Mouse (Mus musculus) hindbrain, embryonic 13.5 days (tissue): ENCODE measurements at regions not wholly inside any gene's neighbourhood (a gene's known extent, or its start where the extent isn't known, plus 50 kb on each side); places are given as distances from the start of the nearest gene placed in this dataset.

Experiments
- ATAC-seq: fragments of 200-750 bp; cut with Nextera tagmentation; 2 replicates; pipeline ENCODE4 v1.8.0; 2017; ENCODE audit warnings: moderate TSS enrichment; ENCODE audit not compliant: low FRiP score
- H3K27ac ChIP-seq: fragments of 300-500 bp; sonication (generic); 2 replicates; pipeline ENCODE4 v1.5.1; 2015; ENCODE audit warnings: inconsistent platforms, mild to moderate bottlenecking, moderate library complexity
- H3K27me3 ChIP-seq: fragments of 300-500 bp; sonication (generic); 2 replicates; pipeline ENCODE4 v1.6.1; 2015; ENCODE audit warnings: mild to moderate bottlenecking, inconsistent platforms
- H3K36me3 ChIP-seq: fragments of 300-500 bp; sonication (generic); 2 replicates; pipeline ENCODE4 v1.6.1; 2015; ENCODE audit warnings: mild to moderate bottlenecking, inconsistent platforms
- H3K4me1 ChIP-seq: fragments of 300-500 bp; sonication (generic); replicated peaks from 2 replicates; pipeline ENCODE4 v1.6.1; 2015; ENCODE audit warnings: inconsistent platforms
- H3K4me2 ChIP-seq: fragments of 300-500 bp; sonication (generic); 2 replicates; pipeline ENCODE4 v1.6.1; 2015; ENCODE audit warnings: inconsistent platforms, mild to moderate bottlenecking, moderate library complexity
- H3K4me3 ChIP-seq: fragments of 300-500 bp; sonication (generic); 2 replicates; pipeline ENCODE4 v1.5.1; 2015; ENCODE audit warnings: mild to moderate bottlenecking, inconsistent platforms
- H3K9ac ChIP-seq: fragments of 300-500 bp; sonication (generic); 2 replicates; pipeline ENCODE4 v1.6.1; 2015; ENCODE audit warnings: mild to moderate bottlenecking, inconsistent platforms
- H3K9me3 ChIP-seq: fragments of 300-500 bp; sonication (generic); 2 replicates; pipeline ENCODE4 v1.6.1; 2016; ENCODE audit warnings: inconsistent platforms
- WGBS: fragments of 180-500 bp; shearing (Covaris S2); methylation state at CpG from one replicate; pipeline ENCODE4 v1.1.7; 2015; 5-methylcytosine and 5-hydroxymethylcytosine counted together

DNA sequence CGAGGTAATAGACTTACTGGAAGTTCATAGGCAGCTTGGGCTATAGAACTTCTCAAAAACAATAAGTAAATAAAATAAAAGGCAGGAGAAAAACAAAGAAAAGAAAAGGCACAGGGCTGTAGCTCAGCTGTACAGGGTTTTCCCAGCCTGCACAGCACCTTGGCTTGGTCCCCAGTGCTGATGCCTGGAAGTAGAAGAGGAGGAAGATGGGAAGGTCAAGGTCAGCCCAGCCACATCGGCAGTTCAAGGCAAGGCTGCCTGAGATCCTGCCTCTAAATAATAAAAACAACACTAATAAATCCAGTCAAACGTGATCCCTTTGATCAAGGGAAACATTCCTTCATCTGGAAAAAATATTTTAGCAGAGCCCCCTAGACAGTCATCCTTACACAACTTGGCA is 103.1 kb downstream of the Cenpf start:
- Histone ChIP-seq H3K4me1 (no peaks in the 10 kb centered on the region), H3K9me3 (0 out of 2 replicates have a peak, but pooled peaks cover 4% of the 10 kb centered on the region), H3K27ac (no peak overlapping the region), H3K9ac (no peak overlapping the region), H3K27me3 (no peaks in the 10 kb centered on the region), H3K4me3 (no peak overlapping the region), H3K4me2 (no peak overlapping the region), H3K36me3 (no peaks in the 10 kb centered on the region)
- 85% methylated on average over 3 of the region's 3 CpGs for WGBS
- ATAC-seq, result no peak

DNA sequence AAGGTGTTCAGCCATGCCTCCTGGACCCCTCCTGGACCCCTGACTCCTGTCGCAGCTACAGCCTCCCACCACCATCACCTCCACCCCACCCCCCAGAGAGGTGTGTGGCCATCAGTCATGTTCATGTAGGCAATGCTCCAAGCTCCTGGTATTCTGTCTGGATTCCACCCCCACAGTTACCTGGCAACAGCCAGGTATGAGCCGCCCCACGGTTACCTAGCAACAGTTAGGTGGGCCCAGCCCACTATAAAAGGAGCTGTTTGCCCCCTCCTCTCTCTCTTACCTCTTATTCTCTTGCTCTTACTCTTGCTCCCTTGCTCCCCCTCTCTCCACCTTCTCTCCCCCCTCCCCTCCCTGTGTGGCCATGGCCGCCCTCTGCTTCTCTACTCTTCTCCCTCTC is 106.5 kb downstream of the Cenpf start:
- Histone ChIP-seq H3K36me3 (no peaks in the 10 kb centered on the region), H3K9ac (no peak overlapping the region), H3K27ac (no peak overlapping the region), H3K4me1 (no peaks in the 10 kb centered on the region), H3K4me3 (no peak overlapping the region), H3K4me2 (no peak overlapping the region), H3K27me3 (no peaks in the 10 kb centered on the region), H3K9me3 (no peaks in the 10 kb centered on the region)
- no peak for ATAC-seq
- 83% methylated on average over 4 of the region's 4 CpGs for WGBS

DNA sequence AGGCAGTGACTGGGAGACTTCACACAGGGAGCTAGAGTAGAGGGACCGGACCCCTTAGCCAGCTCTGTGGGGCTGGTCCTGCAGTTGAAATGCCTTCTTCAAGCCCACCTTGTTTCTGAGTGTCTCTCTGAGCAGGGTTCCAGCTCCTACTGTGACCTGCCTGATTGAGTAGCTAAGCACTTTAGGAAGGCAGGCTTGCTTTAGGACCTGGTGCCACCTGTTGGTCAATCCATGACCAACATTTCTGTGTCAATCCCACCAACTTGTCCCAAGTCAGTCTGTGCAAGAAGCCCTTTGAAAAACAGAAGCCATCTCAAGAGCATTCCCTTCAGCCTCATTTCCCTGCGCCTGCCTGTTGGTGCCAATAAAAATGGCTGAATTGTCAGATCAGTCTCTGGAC is 108.5 kb downstream of the Cenpf start:
- Histone ChIP-seq H3K9ac (no peak overlapping the region), H3K9me3 (no peaks in the 10 kb centered on the region), H3K4me3 (no peak overlapping the region), H3K36me3 (no peaks in the 10 kb centered on the region), H3K27ac (no peak overlapping the region), H3K27me3 (no peaks in the 10 kb centered on the region), H3K4me1 (no peaks in the 10 kb centered on the region), H3K4me2 (no peak overlapping the region)
- WGBS, result 82% methylated on average over 2 of the region's 2 CpGs
- ATAC-seq, result no peak

GRCm38 (mm10) chr1:189576311-189577002 is 111.4 kb downstream of the Cenpf start:
- Histone ChIP-seq H3K27ac (no peak overlapping the region; the same call in 1 of the 2 replicates), H3K9ac (no peak overlapping the region), H3K36me3 (no peaks in the 10 kb centered on the region), H3K27me3 (no peaks in the 10 kb centered on the region), H3K4me1 (no peaks in the 10 kb centered on the region), H3K4me2 (no peak overlapping the region), H3K9me3 (no peaks in the 10 kb centered on the region), H3K4me3 (no peak overlapping the region)
- 67% methylated on average over 11 of the region's 11 CpGs for WGBS
- no peak for ATAC-seq

DNA sequence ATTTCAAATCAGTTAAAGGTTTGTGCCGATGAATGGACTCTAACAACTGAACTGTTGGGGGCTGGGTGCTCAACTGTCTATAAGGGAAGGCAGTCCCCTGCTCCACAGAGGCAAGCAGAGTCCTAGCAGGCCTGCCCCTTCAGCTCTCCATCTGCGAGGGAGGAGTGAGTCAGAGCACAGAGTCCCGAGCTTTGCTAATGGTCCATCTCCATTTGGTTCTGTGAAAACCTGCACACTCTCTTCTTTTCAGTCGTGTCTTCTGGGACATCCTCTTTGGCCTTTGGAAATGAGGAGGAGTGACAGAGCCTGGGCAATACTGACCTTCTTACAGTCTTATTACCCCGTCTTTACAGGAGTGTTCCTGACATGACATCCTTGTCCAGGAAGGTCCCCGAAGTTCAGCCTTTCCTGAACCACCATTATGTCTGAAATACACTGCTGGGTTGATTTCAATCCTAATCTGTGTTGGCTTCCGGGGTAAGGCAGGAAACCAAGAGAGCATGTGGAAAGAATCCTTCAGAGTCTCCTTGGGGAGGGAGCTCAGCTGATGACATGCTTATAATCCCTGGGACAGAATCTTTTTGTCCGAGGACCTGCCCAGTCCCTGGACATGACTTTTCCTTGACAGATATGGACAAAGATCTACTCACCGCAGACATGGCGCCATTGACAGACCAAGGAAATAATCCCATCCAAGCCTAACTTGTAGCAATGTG is 112.2 kb downstream of the Cenpf start:
- no peak for ATAC-seq
- H3K9ac ChIP-seq, result no peak overlapping the region
- no peaks in the 10 kb centered on the region for H3K9me3 ChIP-seq
- no peak overlapping the region; the same call in 1 of the 2 replicates for H3K27ac ChIP-seq
- H3K4me2 ChIP-seq, result no peak overlapping the region
- WGBS, result 92% methylated on average over 10 of the region's 10 CpGs
- no peaks in the 10 kb centered on the region for H3K27me3 ChIP-seq
- H3K4me1 ChIP-seq, result no peaks in the 10 kb centered on the region
- no peak overlapping the region for H3K4me3 ChIP-seq
- H3K36me3 ChIP-seq, result no peaks in the 10 kb centered on the region

DNA sequence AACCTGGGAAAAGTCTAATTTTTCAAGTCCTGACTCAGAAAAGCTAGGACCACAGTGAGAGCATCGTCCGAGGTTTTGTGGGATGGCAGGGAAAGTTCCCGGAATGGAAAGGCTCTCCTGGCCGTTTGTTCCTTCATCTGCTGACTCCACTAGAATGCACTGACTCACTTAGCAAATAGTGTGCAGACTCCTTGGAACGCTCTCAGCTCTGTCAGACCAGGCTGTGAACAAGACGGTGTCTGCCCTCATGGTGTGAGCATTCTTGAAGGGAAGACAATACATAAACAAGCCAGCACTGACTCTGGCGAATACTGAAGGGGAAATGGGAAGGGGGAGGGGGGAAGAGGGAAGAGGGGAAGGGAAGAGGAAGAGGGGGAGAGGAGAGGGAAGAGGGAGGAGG is 121.4 kb downstream of the Cenpf start:
- Histone ChIP-seq H3K4me2 (no peak overlapping the region), H3K4me3 (no peak overlapping the region), H3K36me3 (no peaks in the 10 kb centered on the region), H3K9ac (no peak overlapping the region), H3K27me3 (no peaks in the 10 kb centered on the region), H3K9me3 (no peaks in the 10 kb centered on the region), H3K27ac (no peak overlapping the region), H3K4me1 (no peaks in the 10 kb centered on the region)
- WGBS, result 47% methylated on average over 7 of the region's 7 CpGs
- no peak for ATAC-seq

DNA sequence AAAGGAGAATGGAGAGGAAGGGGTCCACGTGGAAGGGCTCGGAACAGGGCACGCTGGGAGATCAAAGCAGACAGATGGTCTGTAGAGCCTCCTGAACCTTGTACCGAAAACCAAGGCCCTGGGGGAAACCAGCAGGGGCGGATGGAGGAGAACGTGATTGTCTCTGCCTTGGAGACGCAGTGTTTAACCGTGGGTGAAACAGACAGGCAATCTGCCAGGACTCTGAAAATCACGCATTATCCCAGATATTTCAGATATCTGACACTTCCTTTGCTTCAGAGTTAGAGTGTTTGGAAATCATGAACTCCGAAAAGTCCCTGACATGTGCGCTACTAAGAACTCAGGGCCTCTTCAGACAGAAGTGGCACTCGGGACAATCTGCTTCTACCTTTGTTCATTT is 126.1 kb downstream of the Cenpf start:
- no peaks in the 10 kb centered on the region for H3K9me3 ChIP-seq
- no peak overlapping the region for H3K4me3 ChIP-seq
- no peaks in the 10 kb centered on the region for H3K27me3 ChIP-seq
- H3K4me1 ChIP-seq, result no peaks in the 10 kb centered on the region
- H3K9ac ChIP-seq, result no peak overlapping the region
- no peak for ATAC-seq
- 85% methylated on average over 12 of the region's 12 CpGs for WGBS
- H3K4me2 ChIP-seq, result no peak overlapping the region
- H3K27ac ChIP-seq, result no peak overlapping the region
- H3K36me3 ChIP-seq, result no peaks in the 10 kb centered on the region

DNA sequence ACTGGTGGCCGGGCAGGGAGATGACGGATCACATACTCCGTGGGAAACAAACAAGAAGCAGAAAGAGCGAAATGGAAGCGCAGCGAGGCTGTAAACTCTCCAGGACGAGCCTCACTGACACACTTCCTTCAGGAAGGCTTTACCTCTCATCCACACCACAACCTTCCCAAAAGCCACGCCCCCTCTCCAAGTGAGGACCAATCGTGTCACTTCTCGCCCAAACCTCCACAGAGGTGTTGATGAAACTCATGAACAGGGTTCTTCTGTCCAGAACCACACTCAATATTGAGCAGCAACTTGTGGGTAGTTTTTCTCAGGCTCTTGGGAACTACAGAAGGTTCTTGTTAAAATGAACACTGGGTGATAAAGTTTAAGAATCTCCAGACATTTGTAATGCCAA is 127.3 kb downstream of the Cenpf start:
- ATAC-seq, result no peak
- Histone ChIP-seq H3K9me3 (no peaks in the 10 kb centered on the region), H3K4me3 (no peak overlapping the region), H3K4me1 (no peaks in the 10 kb centered on the region), H3K4me2 (no peak overlapping the region), H3K9ac (no peak overlapping the region), H3K27ac (no peak overlapping the region), H3K27me3 (no peaks in the 10 kb centered on the region), H3K36me3 (no peaks in the 10 kb centered on the region)
- 43% methylated on average over 10 of the region's 10 CpGs for WGBS

DNA sequence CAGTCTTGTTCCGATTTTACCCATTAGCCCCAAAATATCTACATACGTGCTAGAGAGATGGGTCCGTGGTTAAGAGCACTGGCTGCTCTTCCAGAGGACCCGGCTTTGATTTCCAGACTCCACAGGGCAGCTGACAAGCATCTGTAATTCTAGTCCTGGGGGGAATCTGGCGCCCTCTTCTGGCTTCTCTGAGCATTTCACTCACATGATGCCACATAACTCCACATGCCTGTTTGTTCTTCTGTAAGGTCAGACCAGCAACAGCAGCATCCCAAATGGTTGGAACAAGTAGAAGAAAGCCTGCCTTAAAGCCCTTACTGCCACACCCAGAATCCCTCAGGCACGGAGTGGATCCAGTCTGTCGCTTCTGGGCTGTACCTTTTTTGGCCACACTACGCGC is 137.0 kb downstream of the Cenpf start:
- WGBS, result 89% methylated on average over 9 of the region's 9 CpGs
- Histone ChIP-seq H3K4me1 (no peaks in the 10 kb centered on the region), H3K4me3 (no peak overlapping the region), H3K27ac (no peak overlapping the region), H3K36me3 (no peaks in the 10 kb centered on the region), H3K27me3 (no peaks in the 10 kb centered on the region), H3K4me2 (no peak overlapping the region), H3K9me3 (no peaks in the 10 kb centered on the region), H3K9ac (no peak overlapping the region)
- ATAC-seq, result no peak

GRCm38 (mm10) chr1:189532834-189533233 is 130.8 kb upstream of the Kcnk2 start:
- Histone ChIP-seq H3K9ac (no peak overlapping the region), H3K27me3 (no peaks in the 10 kb centered on the region), H3K9me3 (peaks cover 5% of the 10 kb centered on the region; the same call in 1 of the 2 replicates), H3K36me3 (no peaks in the 10 kb centered on the region), H3K27ac (no peak overlapping the region), H3K4me3 (no peak overlapping the region), H3K4me1 (no peaks in the 10 kb centered on the region), H3K4me2 (no peak overlapping the region)
- no peak for ATAC-seq
- WGBS, result 97% methylated on average over 2 of the region's 2 CpGs

GRCm38 (mm10) chr1:189526329-189526728 is 124.3 kb upstream of the Kcnk2 start:
- no peak overlapping the region for H3K4me3 ChIP-seq
- ATAC-seq, result no peak
- H3K27ac ChIP-seq, result no peak overlapping the region
- no peaks in the 10 kb centered on the region for H3K4me1 ChIP-seq
- WGBS, result 91% methylated on average over 5 of the region's 5 CpGs
- H3K9ac ChIP-seq, result no peak overlapping the region
- no peaks in the 10 kb centered on the region for H3K36me3 ChIP-seq
- no peak overlapping the region for H3K4me2 ChIP-seq
- no peaks in the 10 kb centered on the region for H3K9me3 ChIP-seq
- H3K27me3 ChIP-seq, result no peaks in the 10 kb centered on the region

DNA sequence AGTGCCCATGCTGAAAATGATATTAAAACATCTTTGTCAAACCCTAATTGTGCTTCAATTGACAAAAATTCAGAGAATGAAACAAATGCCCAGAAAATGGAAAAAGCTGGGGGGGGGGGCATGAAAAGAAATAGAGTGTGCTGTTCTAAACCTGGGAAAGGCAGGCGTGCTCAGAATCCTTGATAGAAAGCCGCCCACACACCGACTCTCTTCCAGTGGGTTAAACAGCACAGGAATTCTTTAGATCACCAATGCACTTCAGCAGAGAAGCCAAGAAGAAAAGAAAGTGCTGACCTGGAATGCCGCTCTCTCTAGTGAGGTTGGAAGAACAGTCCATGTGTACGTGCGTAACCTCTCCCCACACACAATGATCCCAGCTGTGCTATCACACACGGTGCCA is 113.4 kb upstream of the Kcnk2 start:
- WGBS, result 79% methylated on average over 7 of the region's 7 CpGs
- no peak overlapping the region for H3K4me2 ChIP-seq
- no peak overlapping the region for H3K27ac ChIP-seq
- no peaks in the 10 kb centered on the region for H3K36me3 ChIP-seq
- H3K4me3 ChIP-seq, result no peak overlapping the region
- ATAC-seq, result no peak
- H3K27me3 ChIP-seq, result no peaks in the 10 kb centered on the region
- H3K9me3 ChIP-seq, result 0 out of 2 replicates have a peak, but pooled peaks cover 5% of the 10 kb centered on the region
- no peaks in the 10 kb centered on the region for H3K4me1 ChIP-seq
- no peak overlapping the region for H3K9ac ChIP-seq

DNA sequence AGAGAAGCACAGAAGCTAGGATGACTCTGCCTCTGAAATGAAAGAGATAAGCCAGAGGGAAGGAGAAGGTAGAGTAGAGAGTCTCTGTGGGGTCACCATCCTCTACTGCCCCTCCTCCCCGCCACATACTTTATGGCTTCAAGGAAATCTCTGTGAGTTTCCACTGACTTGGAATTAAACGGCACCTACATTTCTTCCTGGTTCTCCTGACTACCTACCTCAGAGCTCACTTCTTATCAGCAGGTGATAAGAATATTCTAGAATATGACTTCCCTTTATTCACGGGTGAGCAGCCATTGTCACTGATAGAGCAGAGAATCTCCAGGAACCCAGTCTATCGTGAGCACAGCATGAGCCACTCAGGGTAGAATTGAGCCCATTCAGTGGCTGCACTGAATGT is 111.3 kb upstream of the Kcnk2 start:
- Histone ChIP-seq H3K4me1 (no peaks in the 10 kb centered on the region), H3K27ac (no peak overlapping the region), H3K9ac (no peak overlapping the region), H3K4me3 (no peak overlapping the region), H3K4me2 (no peak overlapping the region), H3K9me3 (peaks cover 14% of the 10 kb centered on the region), H3K36me3 (no peaks in the 10 kb centered on the region), H3K27me3 (no peaks in the 10 kb centered on the region)
- WGBS, result 61% methylated on average over 4 of the region's 4 CpGs
- ATAC-seq, result no peak
